Mouse (Mus musculus) retina, postnatal 1 day (tissue): ENCODE data around the gene Exosc8.
A peak's percentile ranks its signal among the peaks of the same experiment; 100 is the strongest.
"Not testable (repeated sequence)": the region's sequence is repeated elsewhere in the genome, so short reads cannot be mapped to it uniquely, and the experiment has no call there.

ENCODE experiments used
- DNase-seq: peaks from one replicate; pipeline ENCODE4 v3.0.0-alpha.2; 2012

Exosc8 gene

GRCm38 (mm10) chr3:54734411-54735246 lies 564 bp downstream of the Exosc8 start:
- DNase-seq = peak; percentile 94

GRCm38 (mm10) chr3:54732371-54732770 lies 2.8 kb downstream of the Exosc8 start:
- DNase-seq = no peak

- DNase-seq = no peak
Observed at GRCm38 (mm10) chr3:54731626-54732150, 3.5 kb downstream of the Exosc8 start.

GRCm38 (mm10) chr3:54728100-54728499 lies 7.1 kb downstream of the Exosc8 start:
- no peak for DNase-seq

GRCm38 (mm10) chr3:54727588-54727987 lies 7.6 kb downstream of the Exosc8 start:
- no peak for DNase-seq

- DNase-seq = no peak
Observed at GRCm38 (mm10) chr3:54725344-54725743, 9.8 kb downstream of the Exosc8 start.

- no peak for DNase-seq
Observed at GRCm38 (mm10) chr3:54723741-54724500, 11.3 kb downstream of the Exosc8 start.

- no peak for DNase-seq
Observed at GRCm38 (mm10) chr3:54718947-54719346, 16.2 kb downstream of the Exosc8 start.

GRCm38 (mm10) chr3:54717348-54717747 lies 17.8 kb downstream of the Exosc8 start:
- DNase-seq = no peak

GRCm38 (mm10) chr3:54715461-54715860 lies 19.7 kb downstream of the Exosc8 start:
- DNase-seq = no peak

- DNase-seq = no peak
Observed at GRCm38 (mm10) chr3:54714253-54714652, 20.9 kb downstream of the Exosc8 start, which contains the start of gene Gm21958. TSS of gene Gm21958 (minus strand) at chr3:54714353.

GRCm38 (mm10) chr3:54708972-54709371 lies 26.2 kb downstream of the Exosc8 start:
- no peak for DNase-seq

- not testable (repeated sequence) for DNase-seq
Observed at GRCm38 (mm10) chr3:54704106-54704505, 31.1 kb downstream of the Exosc8 start.

- DNase-seq = no peak
Observed at GRCm38 (mm10) chr3:54699759-54700301, 35.4 kb downstream of the Exosc8 start.

- no peak for DNase-seq
Observed at GRCm38 (mm10) chr3:54693056-54693415, 42.2 kb downstream of the Exosc8 start.

- peak; percentile 97 for DNase-seq
Observed at GRCm38 (mm10) chr3:54692202-54693055, 42.8 kb downstream of the Exosc8 start, which contains the start of gene Supt20. TSS of gene Supt20 (plus strand) at chr3:54692807.

- peak; percentile 10 for DNase-seq
Observed at GRCm38 (mm10) chr3:54689091-54689490, 46.1 kb downstream of the Exosc8 start.

GRCm38 (mm10) chr3:54687245-54687644 lies 47.9 kb downstream of the Exosc8 start:
- DNase-seq = no peak

- no peak for DNase-seq
Observed at GRCm38 (mm10) chr3:54685202-54685601, 50.0 kb downstream of the Exosc8 start.

- no peak for DNase-seq
Observed at GRCm38 (mm10) chr3:54681310-54682204, 53.6 kb downstream of the Exosc8 start.
